Mouse (Mus musculus) gastrocnemius, adult 2 months (tissue): ENCODE measurements around the gene Sctr. TPM values are rescaled to one million over a fixed set of nuclear protein-coding genes. Genes with fewer than 3 reads are reported as not detected.
A peak's percentile ranks its signal among the peaks of the same experiment; 100 is the strongest.

Source experiments
- DNase-seq: peaks from one replicate; pipeline ENCODE4 v3.0.0; 2022
- H3K27ac ChIP-seq: fragments of 200-600 bp; 2 replicates; pipeline ENCODE4 v1.8.1; 2022; ENCODE audit warnings: mild to moderate bottlenecking
- H3K4me3 ChIP-seq: fragments of 200-600 bp; 2 replicates; pipeline ENCODE4 v1.8.1; 2022; ENCODE audit warnings: mild to moderate bottlenecking, moderate library complexity
- CTCF ChIP-seq: fragments of 200-600 bp; IDR thresholded peaks from 2 replicates; pipeline ENCODE4 v1.8.1; 2022; ENCODE audit warnings: antibody characterized with exemption, mild to moderate bottlenecking, moderate library complexity
- intact Hi-C: fragments of 180-260 bp; cut with DNase I; formaldehyde crosslinking; loops from one replicate; pipeline ENCODE4 v1.15.1; 2025
- total RNA-seq, 2 experiments: library from RNA; stranded (reverse); gene quantifications; 2 replicates each; pipeline ENCODE4 v1.2.3; 2021

Sctr gene
- total RNA-seq, 2 experiments from 2014 or later: 2.0 to 2.1 TPM

- Histone ChIP-seq H3K27ac (no peak overlapping the region), H3K4me3 (no peak overlapping the region)
- no peak for TF ChIP-seq CTCF
- no peak for DNase-seq
- intact Hi-C loops: loop anchor here (2.0 to 10.0 kb wide), 3 partner anchors 194 to 558 kb away; no protein-coding TSS in a partner anchor
These were observed 5.9 kb downstream of the Sctr start for GRCm38 (mm10) chr1:120012638-120013037.

GRCm38 (mm10) chr1:120013111-120013510 lies 6.4 kb downstream of the Sctr start:
- H3K4me3 ChIP-seq: no peak overlapping the region
- H3K27ac ChIP-seq: no peak overlapping the region
- TF ChIP-seq CTCF: peak; percentile 81
- intact Hi-C loops: loop anchor here (2.0 to 10.0 kb wide), 3 partner anchors 194 to 558 kb away; no protein-coding TSS in a partner anchor
- DNase-seq: peak; percentile 78

- no peak overlapping the region for H3K4me3 ChIP-seq
- intact Hi-C loops: loop anchor here (10.0 kb wide), 1 partner anchor 561 kb away; no protein-coding TSS in a partner anchor
These were observed 9.5 kb downstream of the Sctr start for GRCm38 (mm10) chr1:120016240-120016639.

GRCm38 (mm10) chr1:120018900-120019299 lies 12.2 kb downstream of the Sctr start:
- Histone ChIP-seq H3K4me3 (no peak overlapping the region), H3K27ac (no peak overlapping the region)
- TF ChIP-seq CTCF: no peak
- intact Hi-C loops: loop anchor here (10.0 kb wide), 1 partner anchor 564 kb away; no protein-coding TSS in a partner anchor
- no peak for DNase-seq

More at GRCm38 (mm10) chr1:120016240-120016639, 9.5 kb downstream of the Sctr start:
- H3K27ac ChIP-seq: no peak overlapping the region
- DNase-seq: no peak
- peak; percentile 48 for TF ChIP-seq CTCF

GRCm38 (mm10) chr1:120019428-120019827 lies 12.7 kb downstream of the Sctr start:
- intact Hi-C loops: loop anchor here (10.0 kb wide), 1 partner anchor 565 kb away; no protein-coding TSS in a partner anchor
- Histone ChIP-seq H3K4me3 (no peak overlapping the region), H3K27ac (no peak overlapping the region)
- no peak for TF ChIP-seq CTCF
- DNase-seq: no peak

GRCm38 (mm10) chr1:120020322-120020897 lies 13.7 kb downstream of the Sctr start:
- no peak for TF ChIP-seq CTCF
- Histone ChIP-seq H3K27ac (no peak overlapping the region), H3K4me3 (no peak overlapping the region)
- intact Hi-C loops: no loop called here
- no peak for DNase-seq

- DNase-seq: no peak
- Histone ChIP-seq H3K4me3 (no peak overlapping the region), H3K27ac (no peak overlapping the region)
- TF ChIP-seq CTCF: no peak
- intact Hi-C loops: no loop called here
These were observed 15.3 kb downstream of the Sctr start for GRCm38 (mm10) chr1:120021951-120022350.

- no peak for TF ChIP-seq CTCF
- DNase-seq: no peak
- peak overlapping the region; percentile 59 for H3K27ac ChIP-seq
- H3K4me3 ChIP-seq: no peak overlapping the region
- intact Hi-C loops: no loop called here
These were observed 17.8 kb downstream of the Sctr start for GRCm38 (mm10) chr1:120024331-120025049.

GRCm38 (mm10) chr1:120025050-120025439 lies 18.4 kb downstream of the Sctr start:
- intact Hi-C loops: no loop called here
- Histone ChIP-seq H3K4me3 (no peak overlapping the region), H3K27ac (peak overlapping the region; percentile 59)
- peak; percentile 43 for TF ChIP-seq CTCF
- DNase-seq: peak; percentile 56

GRCm38 (mm10) chr1:120027693-120028092 lies 21.0 kb downstream of the Sctr start:
- Histone ChIP-seq H3K4me3 (no peak overlapping the region), H3K27ac (peak overlapping the region; percentile 60)
- peak; percentile 54 for DNase-seq
- TF ChIP-seq CTCF: no peak
- intact Hi-C loops: no loop called here

- no peak for DNase-seq
- intact Hi-C loops: no loop called here
- Histone ChIP-seq H3K27ac (no peak overlapping the region), H3K4me3 (no peak overlapping the region)
- TF ChIP-seq CTCF: no peak
These were observed 23.8 kb downstream of the Sctr start for GRCm38 (mm10) chr1:120030474-120030873.

- Histone ChIP-seq H3K4me3 (no peak overlapping the region), H3K27ac (no peak overlapping the region)
- intact Hi-C loops: loop anchor here (1.0 to 2.0 kb wide), 2 partner anchors 60 to 122 kb away; no protein-coding TSS in a partner anchor
- DNase-seq: peak; percentile 90
- peak; percentile 92 for TF ChIP-seq CTCF
These were observed 26.2 kb downstream of the Sctr start for GRCm38 (mm10) chr1:120032804-120033468.

GRCm38 (mm10) chr1:120033469-120033854 lies 26.8 kb downstream of the Sctr start:
- no peak overlapping the region for H3K4me3 ChIP-seq
- no peak for TF ChIP-seq CTCF
- H3K27ac ChIP-seq: no peak overlapping the region
- no peak for DNase-seq
- intact Hi-C loops: loop anchor here (1.0 to 2.0 kb wide), 2 partner anchors 60 to 121 kb away; no protein-coding TSS in a partner anchor
